ENCODE assay signal across 29 mouse cellular contexts in the genomic region with DNA sequence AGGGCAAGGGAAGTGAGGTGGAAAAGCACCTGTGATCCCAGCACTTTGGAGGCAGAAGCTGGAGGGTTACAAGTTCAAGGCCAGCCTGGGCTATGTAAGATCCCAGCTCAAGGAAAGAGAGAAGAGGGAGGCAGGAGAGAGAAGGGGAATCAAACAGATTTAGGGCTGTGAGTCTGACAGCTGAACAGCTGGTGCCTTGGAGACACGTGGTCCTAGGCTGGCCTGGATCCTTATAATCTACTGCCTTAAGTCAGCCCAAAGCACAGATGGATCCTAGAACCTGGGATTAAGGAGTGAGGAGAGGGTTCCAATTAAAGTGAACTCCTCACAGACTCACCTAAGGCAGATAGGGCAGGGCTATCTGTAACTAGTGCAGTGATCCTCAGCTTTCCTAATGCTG.
A peak's percentile ranks its signal among the peaks of the same experiment; 100 is the strongest.
DNase-seq lines count a peak whose midpoint lies in the region; ATAC-seq lines count a peak whose summit lies in the region.
"Had no signal": no experiment of that assay in that cellular context is flagged by ENCODE, and none has a peak within 500 bp of the region (broad histone marks: within the 10 kb centered on the region; RNA-seq: fewer than 3 reads in every experiment).

No protein-coding gene starts in this region.

- peak; percentile 51 for DNase-seq in forebrain, embryonic 14.5 days (ENCODE audit: low spot score)
- no peak for DNase-seq in hindbrain, embryonic 10.5 days (ENCODE audit: low spot score)
- DNase-seq in hindbrain, embryonic 14.5 days (ENCODE audit: low spot score), result no peak
- DNase-seq in retina, adult 2 months (ENCODE audit: low read depth, low spot score), result peak; percentile 37
- DNase-seq in retina, embryonic 14.5 days (ENCODE audit: low spot score), result no peak
- no peak for DNase-seq in c-Kit-positive CD71-positive TER-119-positive erythroid progenitor cells, embryonic 14.5 days (ENCODE audit: low spot score)
- DNase-seq: adrenal gland, postnatal 10 days; adrenal gland, postnatal 36 days; B cell, adult 2 months; cerebellum, adult 2 months; cerebellum, adult 9-11 months; cerebellum, postnatal 36 days; embryo, embryonic 11 days; gastrocnemius, postnatal 25 days; heart, adult 18-20 months; heart, postnatal 10 days; heart, postnatal 36 days had no signal

- no peak overlapping the region for H3K27ac ChIP-seq in forebrain, embryonic 14.5 days (ENCODE audit: low read depth, low read length)
- H3K27ac ChIP-seq in forebrain, embryonic 12.5 days, result no peak overlapping the region
- H3K27ac ChIP-seq in hindbrain, embryonic 10.5 days, result peak overlapping the region; percentile 53; the same call in 1 of the 2 replicates
- no peak overlapping the region for H3K27ac ChIP-seq in hindbrain, embryonic 14.5 days
- H3K27ac ChIP-seq: embryonic facial prominence, embryonic 10.5 days; embryonic facial prominence, embryonic 13.5 days; heart, embryonic 15.5 days had no signal

- H3K9ac ChIP-seq in forebrain, embryonic 14.5 days (ENCODE audit: low read length), result no peak overlapping the region
- no peak overlapping the region for H3K9ac ChIP-seq in forebrain, embryonic 12.5 days
- H3K9ac ChIP-seq in hindbrain, embryonic 14.5 days, result no peak overlapping the region
- H3K9ac ChIP-seq: embryonic facial prominence, embryonic 13.5 days; forebrain, embryonic 15.5 days; heart, embryonic 12.5 days; heart, embryonic 15.5 days; hindbrain, embryonic 15.5 days had no signal

- 72% methylated on average over 1 of the region's 1 CpGs for WGBS in forebrain, embryonic 14.5 days
- WGBS in forebrain, embryonic 12.5 days, result 44% methylated on average over 1 of the region's 1 CpGs
- WGBS in hindbrain, embryonic 10.5 days, result 69% methylated on average over 1 of the region's 1 CpGs
- WGBS in hindbrain, embryonic 14.5 days, result 67% methylated on average over 1 of the region's 1 CpGs

- no peak overlapping the region for H3K4me3 ChIP-seq in forebrain, embryonic 14.5 days (ENCODE audit: low read depth, low read length)
- no peak overlapping the region for H3K4me3 ChIP-seq in forebrain, embryonic 12.5 days (replicated peaks)
- H3K4me3 ChIP-seq in hindbrain, embryonic 10.5 days, result no peak overlapping the region
- no peak overlapping the region for H3K4me3 ChIP-seq in hindbrain, embryonic 14.5 days (replicated peaks; ENCODE audit: low read length)
- H3K4me3 ChIP-seq: embryonic facial prominence, embryonic 10.5 days; embryonic facial prominence, embryonic 13.5 days; erythroblast, embryonic 14.5 days; forebrain, embryonic 15.5 days; heart, embryonic 12.5 days; heart, embryonic 15.5 days; hindbrain, embryonic 15.5 days had no signal

- no peaks in the 10 kb centered on the region for H3K36me3 ChIP-seq in forebrain, embryonic 14.5 days (ENCODE audit: control insufficient read depth, insufficient read depth, low read length)
- H3K36me3 ChIP-seq in forebrain, embryonic 12.5 days (replicated peaks), result no peaks in the 10 kb centered on the region
- no peaks in the 10 kb centered on the region for H3K36me3 ChIP-seq in hindbrain, embryonic 10.5 days
- H3K36me3 ChIP-seq in hindbrain, embryonic 14.5 days (replicated peaks; ENCODE audit: control insufficient read depth, insufficient read depth), result 0 out of 2 replicates have a peak, but pooled peaks cover 6% of the 10 kb centered on the region
- H3K36me3 ChIP-seq: embryonic facial prominence, embryonic 10.5 days; embryonic facial prominence, embryonic 13.5 days; forebrain, embryonic 15.5 days; G1E; heart, embryonic 12.5 days; heart, embryonic 15.5 days; hindbrain, embryonic 15.5 days had no signal

- no peak for ATAC-seq in forebrain, embryonic 14.5 days
- ATAC-seq in forebrain, embryonic 12.5 days (ENCODE audit: low FRiP score), result no peak
- ATAC-seq in hindbrain, embryonic 14.5 days (ENCODE audit: low FRiP score), result no peak
- ATAC-seq: forebrain, embryonic 15.5 days; intestine, postnatal 0 days; Patski had no signal

- H3K27me3 ChIP-seq in forebrain, embryonic 14.5 days (replicated peaks; ENCODE audit: control insufficient read depth, insufficient read depth, low read length), result no peaks in the 10 kb centered on the region
- H3K27me3 ChIP-seq in forebrain, embryonic 12.5 days, result 0 out of 2 replicates have a peak, but pooled peaks cover 4% of the 10 kb centered on the region
- no peaks in the 10 kb centered on the region for H3K27me3 ChIP-seq in hindbrain, embryonic 10.5 days (ENCODE audit: insufficient read depth, poor library complexity, severe bottlenecking)
- H3K27me3 ChIP-seq in hindbrain, embryonic 14.5 days (ENCODE audit: control insufficient read depth, insufficient read depth, low read length), result no peaks in the 10 kb centered on the region
- H3K27me3 ChIP-seq: CH12.LX; forebrain, embryonic 15.5 days; heart, embryonic 12.5 days; heart, embryonic 15.5 days; hindbrain, embryonic 15.5 days; Patski had no signal

- no peaks in the 10 kb centered on the region for H3K9me3 ChIP-seq in forebrain, embryonic 14.5 days (replicated peaks; ENCODE audit: control insufficient read depth, low read length)
- H3K9me3 ChIP-seq in forebrain, embryonic 12.5 days, result no peaks in the 10 kb centered on the region
- no peaks in the 10 kb centered on the region for H3K9me3 ChIP-seq in hindbrain, embryonic 10.5 days
- no peaks in the 10 kb centered on the region for H3K9me3 ChIP-seq in hindbrain, embryonic 14.5 days (ENCODE audit: control insufficient read depth, low read length)
- H3K9me3 ChIP-seq: embryonic facial prominence, embryonic 10.5 days; embryonic facial prominence, embryonic 13.5 days; forebrain, embryonic 15.5 days; heart, embryonic 12.5 days; heart, embryonic 15.5 days; hindbrain, embryonic 15.5 days had no signal

- H3K4me2 ChIP-seq in forebrain, embryonic 14.5 days (ENCODE audit: low read length), result no peak overlapping the region
- H3K4me2 ChIP-seq in forebrain, embryonic 12.5 days, result no peak overlapping the region
- no peak overlapping the region for H3K4me2 ChIP-seq in hindbrain, embryonic 14.5 days (replicated peaks)
- H3K4me2 ChIP-seq: embryonic facial prominence, embryonic 13.5 days; forebrain, embryonic 15.5 days; heart, embryonic 12.5 days; heart, embryonic 15.5 days; hindbrain, embryonic 15.5 days had no signal

- peaks cover 19% of the 10 kb centered on the region; the same call in 1 of the 2 replicates for H3K4me1 ChIP-seq in forebrain, embryonic 14.5 days (ENCODE audit: control insufficient read depth, insufficient read depth, low read length)
- peaks cover 55% of the 10 kb centered on the region for H3K4me1 ChIP-seq in forebrain, embryonic 12.5 days
- peaks cover 21% of the 10 kb centered on the region for H3K4me1 ChIP-seq in hindbrain, embryonic 10.5 days (replicated peaks)
- peaks cover 14% of the 10 kb centered on the region for H3K4me1 ChIP-seq in hindbrain, embryonic 14.5 days (replicated peaks; ENCODE audit: control insufficient read depth, insufficient read depth, low read length)

Comparison
In these comparisons a context has a peak if more than half of its experiments do, and no peak if none do; other contexts are left out.
1. DNase-seq: peak in forebrain, embryonic 14.5 days (single experiment) and retina, adult 2 months (single experiment); none in hindbrain, embryonic 10.5 days (single experiment), hindbrain, embryonic 14.5 days (single experiment), retina, embryonic 14.5 days (single experiment) and c-Kit-positive CD71-positive TER-119-positive erythroid progenitor cells, embryonic 14.5 days (single experiment).